Mouse (Mus musculus): ENCODE results near the gene Arrb1.

DNA sequence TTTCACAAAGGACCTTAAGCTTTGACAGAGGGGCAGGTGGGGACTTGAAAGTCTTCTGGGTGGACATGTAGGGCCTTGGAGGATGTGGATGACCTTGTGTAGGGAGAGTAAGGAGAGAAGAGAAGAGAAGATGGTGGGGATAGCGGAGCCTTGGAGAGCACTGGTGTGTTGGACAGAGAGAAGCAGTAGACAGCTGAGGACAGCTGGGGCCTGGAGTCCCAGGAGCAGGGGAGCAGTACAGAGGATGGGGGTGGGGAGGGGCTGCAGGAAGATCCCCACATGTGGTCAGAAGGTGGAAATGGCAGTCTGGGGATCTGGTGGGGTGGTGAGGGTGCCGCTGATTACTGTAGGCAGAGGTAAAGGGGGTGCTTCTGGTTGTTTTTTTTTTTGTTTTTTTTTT, 4.8 kb downstream of the Arrb1 start:
- TF ChIP-seq CTCF (IDR thresholded peaks at IDR 0.05; ENCODE audit: borderline replicate concordance, control insufficient read depth, extremely low read depth, insufficient read depth, low read length, poor library complexity) = no peak
- TF ChIP-seq POLR2A (IDR thresholded peaks at IDR 0.05; ENCODE audit: control insufficient read depth, extremely low read depth, insufficient read depth, low read length, poor library complexity) = no peak
